Mouse (Mus musculus) intestine, postnatal 0 days (tissue): ENCODE data around the gene Taf5l. TPM values are rescaled to one million over a fixed set of nuclear protein-coding genes. Genes with fewer than 3 reads are reported as not detected.

Experiments used
- ATAC-seq: fragments of 200-750 bp; cut with Nextera tagmentation; 2 replicates; pipeline ENCODE4 v1.8.0; 2017; ENCODE audit warnings: mild to moderate bottlenecking, moderate TSS enrichment, moderate library complexity
- H3K27ac ChIP-seq: fragments of 300-500 bp; sonication (generic); 2 replicates; pipeline ENCODE4 v1.5.1; 2014; ENCODE audit warnings: mild to moderate bottlenecking, low read depth, low read length, moderate library complexity
- H3K27me3 ChIP-seq: fragments of 300-500 bp; sonication (generic); replicated peaks from 2 replicates; pipeline ENCODE4 v1.6.1; 2014; ENCODE audit warnings: low read length, mixed read lengths; ENCODE audit not compliant: control insufficient read depth, insufficient read depth
- H3K36me3 ChIP-seq: fragments of 300-500 bp; sonication (generic); 2 replicates; pipeline ENCODE4 v1.6.1; 2014; ENCODE audit warnings: mild to moderate bottlenecking, moderate library complexity; ENCODE audit not compliant: control insufficient read depth, insufficient read depth
- H3K4me1 ChIP-seq: fragments of 300-500 bp; sonication (generic); replicated peaks from 2 replicates; pipeline ENCODE4 v1.6.1; 2014; ENCODE audit warnings: antibody characterized with exemption, low read length, mixed read lengths; ENCODE audit not compliant: control insufficient read depth, insufficient read depth
- H3K4me2 ChIP-seq: fragments of 300-500 bp; sonication (generic); replicated peaks from 2 replicates; pipeline ENCODE4 v1.6.1; 2014; ENCODE audit warnings: low read depth, mild to moderate bottlenecking, moderate library complexity
- H3K4me3 ChIP-seq: fragments of 300-500 bp; sonication (generic); 2 replicates; pipeline ENCODE4 v1.5.1; 2014; ENCODE audit warnings: low read depth, low read length
- H3K9ac ChIP-seq: fragments of 300-500 bp; sonication (generic); 2 replicates; pipeline ENCODE4 v1.6.1; 2014; ENCODE audit warnings: mild to moderate bottlenecking, low read depth, low read length
- H3K9me3 ChIP-seq: fragments of 300-500 bp; sonication (generic); 2 replicates; pipeline ENCODE4 v1.6.1; 2016; ENCODE audit warnings: mixed run types; ENCODE audit not compliant: control insufficient read depth
- CTCF ChIP-seq: sonication (generic); IDR thresholded peaks from 2 replicates; pipeline ENCODE4 v1.5.1; 2016; ENCODE audit warnings: low read depth, mild to moderate bottlenecking, control low read depth, antibody characterized with exemption, moderate library complexity
- WGBS: fragments of 180-500 bp; shearing (Covaris S2); extraction: QIAGEN DNeasy Blood & Tissue Kit; methylation state at CpG from one replicate; pipeline ENCODE4 v1.1.7; 2014; 5-methylcytosine and 5-hydroxymethylcytosine counted together
- polyA plus RNA-seq: library from polyadenylated mRNA; unstranded; fragments of >200 nt; fragmentation: Nextera tagmentation; extraction: Ambion mirVana; gene quantifications from 2 replicates; pipeline ENCODE4 v1.2.1, GENCODE M21; 2015

The Taf5l gene
- polyA plus RNA-seq, result 18.6 and 18.8 TPM in 2 replicates

DNA sequence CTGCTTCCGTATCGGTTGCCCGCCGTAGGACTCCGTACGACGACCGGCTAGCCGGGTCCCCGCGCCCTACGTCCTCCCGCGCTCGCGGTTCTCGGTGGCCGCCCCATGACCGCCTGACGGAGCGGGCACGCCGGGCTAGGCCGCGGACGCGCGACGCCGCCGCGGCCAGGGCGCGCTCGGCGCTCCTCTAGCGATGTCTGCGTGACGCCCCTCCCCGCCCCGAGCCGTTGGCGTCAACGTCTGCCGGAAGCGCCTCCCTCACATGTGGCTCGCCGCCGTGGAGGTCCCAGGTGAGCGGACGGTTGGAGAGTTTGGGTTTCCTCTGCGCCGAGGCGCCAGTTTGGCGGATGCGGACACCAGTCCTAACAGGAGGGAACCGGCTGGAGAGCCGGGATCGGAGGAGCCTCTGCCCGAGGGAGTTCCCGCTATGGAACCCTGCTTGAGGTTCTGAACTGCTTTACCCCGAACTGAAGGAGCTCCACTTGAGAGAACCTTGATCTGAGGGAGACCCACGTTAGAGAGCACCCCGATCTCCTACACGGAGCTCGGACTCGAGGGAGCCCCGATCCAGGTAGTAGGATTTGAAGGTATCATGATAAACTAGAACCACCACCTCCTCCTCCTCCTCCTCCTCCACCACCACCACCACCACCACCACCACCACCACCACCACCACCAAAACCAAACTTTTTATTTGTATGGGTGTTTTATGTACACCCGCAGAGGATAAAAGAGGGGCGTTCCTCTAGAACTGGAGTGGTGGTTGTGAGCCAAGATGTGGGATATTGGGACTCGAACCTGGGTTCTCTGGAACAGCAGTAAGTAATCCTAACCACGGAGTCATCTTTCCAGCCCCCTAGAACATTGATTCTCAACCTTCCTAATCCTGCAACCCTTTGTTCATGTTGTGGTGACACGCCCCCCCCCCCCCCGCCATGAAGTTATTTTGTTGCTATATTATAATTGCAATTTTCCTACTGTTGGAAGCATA lies at the start of gene Taf5l, which contains the start of gene Urb2:
Gene Taf5l (minus strand): TSS at position 161 of the 991 bp plus-strand sequence.
Gene Urb2 (plus strand): TSS at position 272 of the 991 bp plus-strand sequence.
- WGBS, result 0% methylated on average over 69 of the region's 74 CpGs
- Histone ChIP-seq H3K27ac (peak within 1 kb of the TSS; percentile 93), H3K9me3 (no peaks in the 10 kb centered on the region), H3K36me3 (no peaks in the 10 kb centered on the region; the same call in 1 of the 2 replicates), H3K9ac (peak within 1 kb of the TSS; percentile 88), H3K27me3 (no peaks in the 10 kb centered on the region), H3K4me3 (peak within 1 kb of the TSS; percentile 77), H3K4me1 (0 out of 2 replicates have a peak, but pooled peaks cover 8% of the 10 kb centered on the region), H3K4me2 (peak within 1 kb of the TSS; percentile 86)
- TF ChIP-seq CTCF, result no peak
- peak; percentile 88 for ATAC-seq

DNA sequence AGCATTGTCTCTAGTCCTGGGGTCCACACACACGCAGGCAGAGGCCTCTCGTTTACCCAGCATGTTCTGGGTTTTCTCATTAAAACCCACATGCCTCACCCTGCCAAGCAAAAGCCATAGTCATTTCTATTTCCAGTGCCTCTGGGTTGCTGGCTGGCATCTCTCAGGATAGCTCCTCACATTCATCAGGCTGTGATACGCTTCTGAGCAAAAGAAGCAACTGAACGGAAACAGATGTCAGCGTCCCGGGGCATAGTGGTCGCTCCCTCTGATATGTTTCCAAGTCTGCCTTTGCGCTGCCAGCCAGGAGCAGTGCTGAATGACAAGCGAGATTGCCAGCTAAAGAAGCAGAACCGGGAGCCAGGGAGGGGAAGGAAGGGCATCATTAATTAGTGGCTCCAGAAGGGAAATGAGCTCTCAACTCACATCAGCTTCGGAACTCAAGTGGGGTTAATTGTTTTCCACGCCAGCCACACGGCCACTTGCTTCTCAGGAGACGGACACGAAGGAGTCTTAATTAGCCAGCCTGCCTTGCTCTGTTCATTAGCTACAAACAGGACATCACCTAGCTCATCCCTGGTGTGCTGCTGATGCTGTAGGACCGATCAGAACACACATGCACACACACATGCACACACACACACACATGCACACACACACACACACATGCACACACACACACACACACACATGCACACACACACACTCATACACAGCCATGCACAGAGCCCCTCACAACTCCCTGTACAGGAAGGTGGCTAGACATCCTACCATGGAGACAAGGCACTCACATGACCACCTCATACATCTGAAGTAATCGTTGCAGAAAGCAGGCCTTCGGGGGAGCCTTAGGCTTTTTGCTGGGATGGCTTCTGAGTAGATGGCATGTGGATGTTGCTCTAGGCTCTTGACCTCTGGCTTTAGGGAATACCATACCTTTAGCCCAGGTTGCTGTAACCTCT lies 49.4 kb upstream of the Taf5l start:
- no peaks in the 10 kb centered on the region for H3K36me3 ChIP-seq
- H3K9ac ChIP-seq, result no peak overlapping the region
- no peaks in the 10 kb centered on the region for H3K27me3 ChIP-seq
- no peak for TF ChIP-seq CTCF
- ATAC-seq, result no peak
- H3K9me3 ChIP-seq, result no peaks in the 10 kb centered on the region
- no peak overlapping the region for H3K4me3 ChIP-seq
- WGBS, result 54% methylated on average over 18 of the region's 18 CpGs
- H3K27ac ChIP-seq, result no peak overlapping the region
- H3K4me2 ChIP-seq, result no peak overlapping the region
- no peaks in the 10 kb centered on the region for H3K4me1 ChIP-seq

DNA sequence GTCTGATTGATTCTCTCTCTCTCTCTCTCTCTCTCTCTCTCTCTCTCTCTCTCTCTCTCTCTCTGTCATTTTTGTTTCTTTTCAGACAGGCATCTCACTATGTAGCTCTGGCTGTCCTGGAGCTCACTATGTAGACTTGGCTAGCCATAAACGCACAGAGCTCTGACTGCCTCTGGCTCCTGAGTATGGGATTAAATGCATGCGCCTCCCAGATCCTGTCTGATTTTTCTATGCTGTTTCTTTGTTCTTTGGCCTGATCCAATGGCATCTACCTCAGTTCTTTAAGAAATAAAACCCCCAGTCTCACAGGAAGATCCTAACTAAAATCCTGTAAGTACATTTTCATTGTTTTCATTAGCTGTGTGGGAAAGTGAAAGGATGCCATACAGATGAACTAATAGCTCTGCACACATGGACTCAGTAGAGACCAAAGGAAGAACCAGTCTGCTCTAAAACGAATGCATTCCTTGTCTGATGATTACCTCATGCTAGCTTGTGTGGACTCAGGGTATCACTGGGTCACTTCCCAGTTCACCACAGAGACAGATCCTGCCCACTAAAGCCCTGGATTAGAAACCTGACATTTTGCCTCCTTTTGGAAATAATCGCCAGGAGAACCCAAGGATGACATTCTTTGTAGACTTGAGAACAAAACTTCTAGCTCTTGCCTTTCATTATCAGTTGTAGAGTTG lies 46.0 kb upstream of the Taf5l start:
- WGBS, result 64% methylated on average over 4 of the region's 4 CpGs
- Histone ChIP-seq H3K27ac (no peak overlapping the region), H3K4me2 (no peak overlapping the region), H3K27me3 (no peaks in the 10 kb centered on the region), H3K9ac (no peak overlapping the region), H3K9me3 (no peaks in the 10 kb centered on the region), H3K36me3 (no peaks in the 10 kb centered on the region), H3K4me3 (no peak overlapping the region), H3K4me1 (no peaks in the 10 kb centered on the region)
- no peak for ATAC-seq
- TF ChIP-seq CTCF, result no peak

DNA sequence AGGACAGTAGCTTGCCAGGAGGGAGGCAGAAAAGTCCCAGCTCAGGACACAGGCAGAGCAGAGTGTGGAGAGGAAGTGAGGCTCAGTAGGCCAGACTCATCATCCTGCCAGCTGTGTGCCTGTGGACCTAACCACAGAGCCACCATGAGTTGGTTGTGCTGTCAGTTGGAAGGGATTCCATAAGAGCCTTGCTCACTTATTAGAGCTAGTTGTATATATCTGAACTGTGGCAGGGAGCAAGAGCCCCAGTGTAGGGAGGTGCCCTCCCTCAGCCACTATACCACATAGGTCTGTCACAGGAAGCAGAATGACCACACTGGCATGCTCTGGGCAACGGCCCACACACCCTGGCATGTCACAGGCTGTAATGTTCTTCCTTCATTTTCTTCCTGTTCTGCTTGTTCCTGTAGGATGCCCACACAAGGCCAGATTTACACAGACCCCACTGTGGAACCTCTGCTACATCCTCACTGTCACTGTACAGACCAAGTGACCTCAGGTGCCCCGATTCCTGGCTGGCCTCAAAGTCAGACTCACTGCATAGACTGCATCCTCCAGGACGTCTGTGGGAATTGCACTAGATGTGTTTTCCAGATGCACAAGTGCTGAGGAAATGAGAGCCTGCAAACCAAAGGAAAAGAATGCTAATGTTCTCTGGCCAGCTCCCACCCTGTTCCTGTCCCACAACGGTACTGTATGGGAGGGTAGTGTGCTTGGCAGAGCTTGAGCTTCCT lies 45.3 kb upstream of the Taf5l start:
- no peaks in the 10 kb centered on the region for H3K36me3 ChIP-seq
- H3K9ac ChIP-seq, result no peak overlapping the region
- TF ChIP-seq CTCF, result 0 out of 2 replicates have a peak, but pooled peaks have one; percentile 13
- H3K4me2 ChIP-seq, result no peak overlapping the region
- no peak overlapping the region for H3K27ac ChIP-seq
- WGBS, result 65% methylated on average over 4 of the region's 4 CpGs
- H3K4me3 ChIP-seq, result no peak overlapping the region
- H3K4me1 ChIP-seq, result no peaks in the 10 kb centered on the region
- no peak for ATAC-seq
- no peaks in the 10 kb centered on the region for H3K9me3 ChIP-seq
- H3K27me3 ChIP-seq, result no peaks in the 10 kb centered on the region
